Mouse (Mus musculus): ENCODE measurements at regions not wholly inside any gene's neighbourhood (a gene's known extent, or its start where the extent isn't known, plus 50 kb on each side); places are given as distances from the start of the nearest gene placed in this dataset.

GRCm38 (mm10) chr14:16897747-16898544, 79.0 kb upstream of the Rarb start:
- TF ChIP-seq CTCF (IDR thresholded peaks at IDR 0.05; ENCODE audit: low read depth, low read length) (no peak), POLR2A (IDR thresholded peaks at IDR 0.05; ENCODE audit: extremely low read depth, insufficient read depth, low read length) (no peak)

All from liver, adult 2 months (tissue).